Mouse (Mus musculus): ENCODE measurements around the gene Ccni.

DNA sequence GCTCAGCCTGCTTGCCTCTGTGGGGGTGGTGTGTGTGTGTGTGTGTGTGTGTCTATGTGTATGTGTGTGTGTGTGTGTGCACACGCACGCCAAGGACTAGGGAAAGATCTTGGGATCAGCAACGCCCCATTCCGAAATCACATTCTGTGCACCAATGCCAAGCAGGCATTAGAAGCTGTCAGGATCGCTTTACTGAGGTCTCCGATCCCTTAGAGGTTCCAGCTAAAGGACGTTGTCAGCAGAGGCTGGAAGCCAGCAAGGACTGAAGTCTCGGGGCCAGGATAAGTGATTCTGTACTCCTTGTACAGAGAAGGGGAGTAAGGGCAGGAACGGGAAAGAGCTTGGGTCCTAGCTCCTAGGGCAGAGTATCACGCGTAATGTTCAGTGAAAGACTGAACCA, 51.9 kb downstream of the Ccni start:
- TF ChIP-seq CTCF (IDR thresholded peaks at IDR 0.05), result no peak
- TF ChIP-seq POLR2A (IDR thresholded peaks at IDR 0.05; ENCODE audit: insufficient read depth, low read depth, low read length), result no peak
- no peak for TF ChIP-seq EP300 (IDR thresholded peaks at IDR 0.05; ENCODE audit: insufficient read depth, low read depth, low read length)

Data from heart, adult 2 months (tissue).